Mouse (Mus musculus) midbrain, embryonic 13.5 days (tissue): Measurements from ENCODE around the gene Wdr82. TPM values are rescaled to one million over a fixed set of nuclear protein-coding genes. Genes with fewer than 3 reads are reported as not detected.
"Not testable (repeated sequence)": the region's sequence is repeated elsewhere in the genome, so short reads cannot be mapped to it uniquely, and the experiment has no call there.

Experiments used
- ATAC-seq: fragments of 200-750 bp; cut with Nextera tagmentation; 2 replicates; pipeline ENCODE4 v1.8.0; 2017; ENCODE audit warnings: mild to moderate bottlenecking, moderate TSS enrichment, moderate library complexity
- H3K27ac ChIP-seq: fragments of 300-500 bp; sonication (generic); 2 replicates; pipeline ENCODE4 v1.5.1; 2015; ENCODE audit warnings: inconsistent platforms, mild to moderate bottlenecking, moderate library complexity
- H3K27me3 ChIP-seq: fragments of 300-500 bp; sonication (generic); 2 replicates; pipeline ENCODE4 v1.6.1; 2015; ENCODE audit warnings: mild to moderate bottlenecking, inconsistent platforms
- H3K36me3 ChIP-seq: fragments of 300-500 bp; sonication (generic); 2 replicates; pipeline ENCODE4 v1.6.1; 2015; ENCODE audit warnings: mild to moderate bottlenecking, inconsistent platforms
- H3K4me1 ChIP-seq: fragments of 300-500 bp; sonication (generic); replicated peaks from 2 replicates; pipeline ENCODE4 v1.6.1; 2015; ENCODE audit warnings: inconsistent platforms
- H3K4me2 ChIP-seq: fragments of 300-500 bp; sonication (generic); replicated peaks from 2 replicates; pipeline ENCODE4 v1.6.1; 2015; ENCODE audit warnings: moderate library complexity, mild to moderate bottlenecking, inconsistent platforms
- H3K4me3 ChIP-seq: fragments of 300-500 bp; sonication (generic); replicated peaks from 2 replicates; pipeline ENCODE4 v1.5.1; 2015; ENCODE audit warnings: mild to moderate bottlenecking, inconsistent platforms
- H3K9ac ChIP-seq: fragments of 300-500 bp; sonication (generic); replicated peaks from 2 replicates; pipeline ENCODE4 v1.6.1; 2015; ENCODE audit warnings: mild to moderate bottlenecking, inconsistent platforms
- H3K9me3 ChIP-seq: fragments of 300-500 bp; sonication (generic); 2 replicates; pipeline ENCODE4 v1.6.1; 2016; ENCODE audit warnings: mild to moderate bottlenecking, inconsistent platforms
- WGBS: fragments of 180-500 bp; shearing (Covaris S2); methylation state at CpG from one replicate; pipeline ENCODE4 v1.1.7; 2015; 5-methylcytosine and 5-hydroxymethylcytosine counted together
- polyA plus RNA-seq: library from polyadenylated mRNA; unstranded; fragments of >200 nt; fragmentation: Nextera tagmentation; extraction: Ambion mirVana; gene quantifications from 2 replicates; pipeline ENCODE4 v1.2.1, GENCODE M21; 2015

The Wdr82 gene
- polyA plus RNA-seq, 1 experiment from 2014 or later, result 42.5 TPM

- no peak overlapping the region for H3K9ac ChIP-seq
- 79% methylated on average over 3 of the region's 3 CpGs for WGBS
- H3K4me3 ChIP-seq, result no peak overlapping the region
- H3K36me3 ChIP-seq, result no peaks in the 10 kb centered on the region
- H3K27me3 ChIP-seq, result 0 out of 2 replicates have a peak, but pooled peaks cover 3% of the 10 kb centered on the region
- no peaks in the 10 kb centered on the region for H3K9me3 ChIP-seq
- H3K4me1 ChIP-seq, result peaks cover 12% of the 10 kb centered on the region
- no peak overlapping the region for H3K4me2 ChIP-seq
- no peak overlapping the region for H3K27ac ChIP-seq
- no peak for ATAC-seq
These were observed 3.5 kb upstream of the Wdr82 start for GRCm38 (mm10) chr9:106167241-106167640.

GRCm38 (mm10) chr9:106167703-106168102, 3.0 kb upstream of the Wdr82 start:
- no peak for ATAC-seq
- Histone ChIP-seq H3K36me3 (no peaks in the 10 kb centered on the region), H3K4me2 (no peak overlapping the region), H3K9ac (no peak overlapping the region), H3K4me1 (peaks cover 16% of the 10 kb centered on the region), H3K27me3 (0 out of 2 replicates have a peak, but pooled peaks cover 3% of the 10 kb centered on the region), H3K4me3 (no peak overlapping the region), H3K9me3 (no peaks in the 10 kb centered on the region), H3K27ac (no peak overlapping the region)
- 39% methylated on average over 1 of the region's 1 CpGs for WGBS

DNA sequence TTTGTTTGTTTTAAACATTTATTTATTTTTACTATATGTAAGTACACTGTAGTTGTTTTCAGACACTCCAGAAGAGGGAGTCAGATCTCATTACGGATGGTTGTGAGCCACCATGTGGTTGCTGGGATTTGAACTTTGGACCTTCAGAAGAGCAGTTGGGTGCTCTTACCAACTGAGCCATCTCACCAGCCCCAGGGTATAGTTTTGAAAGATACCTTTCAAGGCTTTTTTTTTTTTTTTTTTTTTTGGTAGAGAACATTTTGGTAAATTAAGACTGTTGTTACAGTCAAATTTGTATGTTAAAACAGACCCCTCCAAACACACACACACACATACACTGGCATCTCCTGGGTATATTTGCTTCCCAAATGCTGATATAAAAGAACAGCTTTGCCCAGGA, 1.7 kb upstream of the Wdr82 start:
- not testable (repeated sequence) for H3K27me3 ChIP-seq, H3K27ac ChIP-seq, ATAC-seq, H3K36me3 ChIP-seq, H3K4me3 ChIP-seq, H3K9me3 ChIP-seq, H3K9ac ChIP-seq, H3K4me2 ChIP-seq
- peaks cover 29% of the 10 kb centered on the region for H3K4me1 ChIP-seq
- 72% methylated on average over 1 of the region's 1 CpGs for WGBS

DNA sequence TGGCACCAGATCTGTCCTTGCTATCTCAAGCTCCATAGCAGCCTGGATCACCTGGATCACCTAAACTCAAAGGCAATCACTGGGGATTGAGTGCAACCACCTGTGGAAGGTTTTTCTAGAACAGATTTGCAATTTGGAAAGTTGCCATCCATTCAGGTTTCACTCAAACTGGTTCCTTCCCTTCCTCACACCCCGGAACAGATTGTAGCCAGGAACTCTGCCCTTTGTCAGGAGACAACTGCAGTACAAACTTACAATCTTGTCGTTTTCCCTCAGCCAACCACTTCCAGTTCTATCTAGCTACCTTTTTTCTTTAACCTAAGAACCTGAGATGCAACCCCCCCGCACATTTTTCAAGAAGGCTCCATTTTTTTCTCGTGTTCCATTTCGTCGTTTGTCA, 811 bp upstream of the Wdr82 start:
- Histone ChIP-seq H3K4me2 (peak overlapping the region; percentile 92), H3K27me3 (0 out of 2 replicates have a peak, but pooled peaks cover 3% of the 10 kb centered on the region), H3K9ac (peak overlapping the region; percentile 95; the same call in 1 of the 2 replicates), H3K36me3 (no peaks in the 10 kb centered on the region), H3K4me1 (peaks cover 37% of the 10 kb centered on the region), H3K4me3 (peak overlapping the region; percentile 98; the same call in 1 of the 2 replicates), H3K9me3 (no peaks in the 10 kb centered on the region), H3K27ac (0 out of 2 replicates have a peak overlapping the region, but pooled peaks have one; percentile 98)
- 39% methylated on average over 6 of the region's 6 CpGs for WGBS
- no peak for ATAC-seq

DNA sequence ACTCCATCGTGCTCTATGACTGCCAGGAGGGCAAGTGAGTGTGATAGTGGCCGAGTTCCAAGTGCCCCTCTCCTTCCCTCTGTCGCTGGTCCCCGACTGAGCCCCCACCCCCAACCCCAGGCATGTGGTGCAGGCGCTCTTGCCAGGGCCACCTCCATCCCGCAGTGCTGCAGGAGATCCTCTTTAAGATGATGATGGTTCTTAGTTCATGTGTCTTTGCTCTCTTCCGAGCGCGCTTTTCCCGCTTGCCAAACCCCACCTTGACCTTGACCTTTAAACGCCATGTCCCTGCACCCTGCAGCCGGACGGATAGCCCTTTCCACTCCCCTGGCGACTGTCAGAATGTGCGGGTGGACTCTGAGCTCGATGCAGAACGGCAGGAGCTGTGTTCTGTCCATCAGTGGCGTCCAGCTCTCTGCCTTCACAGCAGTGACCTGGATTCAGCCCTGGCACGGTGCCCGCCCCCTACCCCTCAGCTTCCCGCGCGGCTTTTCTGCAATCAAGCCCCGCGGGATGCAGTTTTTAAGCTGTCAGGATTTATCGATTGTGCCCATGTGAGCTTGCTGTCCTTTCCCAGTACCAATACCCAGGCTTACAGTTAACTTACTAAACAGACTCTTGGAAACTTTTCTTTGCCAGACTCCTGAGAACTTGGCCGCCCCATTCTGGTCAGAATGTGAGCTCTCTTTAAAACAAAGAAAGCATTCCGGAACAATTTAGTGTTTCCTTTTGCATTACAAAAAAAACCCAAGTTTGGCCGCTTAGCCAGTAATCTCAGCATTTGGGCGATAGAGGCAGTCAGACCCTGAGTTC, 824 bp downstream of the Wdr82 start:
- Histone ChIP-seq H3K9me3 (no peaks in the 10 kb centered on the region), H3K27me3 (0 out of 2 replicates have a peak, but pooled peaks cover 3% of the 10 kb centered on the region), H3K4me3 (peak overlapping the region; percentile 98), H3K36me3 (peaks cover 4% of the 10 kb centered on the region), H3K27ac (peak overlapping the region; percentile 98), H3K4me2 (peak overlapping the region; percentile 92), H3K4me1 (peaks cover 52% of the 10 kb centered on the region), H3K9ac (peak overlapping the region; percentile 95)
- WGBS, result under 1% methylated on average over 30 of the region's 30 CpGs
- ATAC-seq, result peak; percentile 75

- Histone ChIP-seq H3K27ac (no peak overlapping the region), H3K4me3 (peak overlapping the region; percentile 98), H3K4me1 (peaks cover 52% of the 10 kb centered on the region), H3K4me2 (peak overlapping the region; percentile 92), H3K9ac (peak overlapping the region; percentile 95), H3K36me3 (peaks cover 13% of the 10 kb centered on the region), H3K27me3 (0 out of 2 replicates have a peak, but pooled peaks cover 3% of the 10 kb centered on the region), H3K9me3 (no peaks in the 10 kb centered on the region)
- WGBS, result 37% methylated on average over 3 of the region's 3 CpGs
- ATAC-seq, result no peak
These were observed 1.8 kb downstream of the Wdr82 start for GRCm38 (mm10) chr9:106172527-106172926.

DNA sequence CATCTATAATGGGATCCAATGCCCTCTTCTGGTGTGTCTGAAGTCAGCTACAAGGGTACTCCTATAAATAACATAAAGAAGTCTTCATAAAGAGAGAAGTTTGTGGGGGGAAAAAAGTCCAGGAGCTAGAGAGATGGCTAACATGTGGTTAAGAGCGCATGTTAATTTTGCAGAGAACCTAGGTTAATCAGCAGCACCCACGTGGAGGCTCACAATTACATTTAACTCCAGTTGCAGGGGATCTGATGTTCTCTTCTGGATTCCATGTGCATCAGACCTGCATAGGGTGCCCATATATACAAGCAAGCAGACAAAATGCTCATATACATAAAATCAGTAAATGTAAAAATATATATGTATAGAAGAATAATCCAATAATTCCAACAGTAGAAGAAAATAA, 2.6 kb downstream of the Wdr82 start:
- 66% methylated on average over 2 of the region's 2 CpGs for WGBS
- Histone ChIP-seq H3K27me3 (0 out of 2 replicates have a peak, but pooled peaks cover 3% of the 10 kb centered on the region), H3K36me3 (peaks cover 22% of the 10 kb centered on the region), H3K4me2 (peak overlapping the region; percentile 92), H3K27ac (no peak overlapping the region), H3K4me3 (peak overlapping the region; percentile 98), H3K4me1 (peaks cover 52% of the 10 kb centered on the region), H3K9me3 (no peaks in the 10 kb centered on the region), H3K9ac (peak overlapping the region; percentile 39; the same call in 1 of the 2 replicates)
- ATAC-seq, result no peak

GRCm38 (mm10) chr9:106175552-106176200, 4.9 kb downstream of the Wdr82 start:
- Histone ChIP-seq H3K36me3 (peaks cover 35% of the 10 kb centered on the region), H3K4me3 (no peak overlapping the region), H3K9me3 (no peaks in the 10 kb centered on the region), H3K9ac (no peak overlapping the region), H3K27me3 (no peaks in the 10 kb centered on the region), H3K4me2 (no peak overlapping the region), H3K4me1 (peaks cover 50% of the 10 kb centered on the region), H3K27ac (no peak overlapping the region)
- 84% methylated on average over 3 of the region's 3 CpGs for WGBS
- ATAC-seq, result no peak

DNA sequence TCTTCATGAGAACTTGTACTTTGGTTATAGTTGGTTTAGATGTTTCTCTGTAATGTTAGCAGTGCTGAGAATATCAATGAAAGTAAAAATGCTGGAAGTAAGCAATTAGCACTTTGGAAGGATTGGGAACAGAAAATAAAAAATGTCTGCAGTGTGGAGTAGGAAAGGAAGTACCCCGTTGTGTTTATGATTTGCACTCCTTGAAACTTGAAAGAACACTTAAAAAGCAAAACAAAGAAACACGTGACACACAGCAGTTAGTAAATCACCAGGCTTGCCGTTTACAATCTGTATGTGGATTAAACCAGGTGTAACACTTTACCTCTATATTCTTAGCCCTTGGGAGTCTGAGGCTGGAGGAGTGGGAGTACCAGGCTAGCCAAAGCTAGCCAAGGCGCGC, 6.0 kb downstream of the Wdr82 start:
- Histone ChIP-seq H3K4me2 (no peak overlapping the region), H3K27ac (no peak overlapping the region), H3K27me3 (no peaks in the 10 kb centered on the region), H3K9me3 (no peaks in the 10 kb centered on the region), H3K4me3 (no peak overlapping the region), H3K4me1 (peaks cover 50% of the 10 kb centered on the region), H3K36me3 (peaks cover 46% of the 10 kb centered on the region), H3K9ac (no peak overlapping the region)
- 91% methylated on average over 5 of the region's 5 CpGs for WGBS
- no peak for ATAC-seq

GRCm38 (mm10) chr9:106177799-106178198, 7.1 kb downstream of the Wdr82 start:
- ATAC-seq, result no peak
- peaks cover 57% of the 10 kb centered on the region for H3K36me3 ChIP-seq
- 96% methylated on average over 6 of the region's 6 CpGs for WGBS
- H3K4me2 ChIP-seq, result no peak overlapping the region
- H3K9ac ChIP-seq, result no peak overlapping the region
- no peak overlapping the region for H3K4me3 ChIP-seq
- no peaks in the 10 kb centered on the region for H3K27me3 ChIP-seq
- H3K27ac ChIP-seq, result no peak overlapping the region
- H3K9me3 ChIP-seq, result no peaks in the 10 kb centered on the region
- H3K4me1 ChIP-seq, result peaks cover 40% of the 10 kb centered on the region

DNA sequence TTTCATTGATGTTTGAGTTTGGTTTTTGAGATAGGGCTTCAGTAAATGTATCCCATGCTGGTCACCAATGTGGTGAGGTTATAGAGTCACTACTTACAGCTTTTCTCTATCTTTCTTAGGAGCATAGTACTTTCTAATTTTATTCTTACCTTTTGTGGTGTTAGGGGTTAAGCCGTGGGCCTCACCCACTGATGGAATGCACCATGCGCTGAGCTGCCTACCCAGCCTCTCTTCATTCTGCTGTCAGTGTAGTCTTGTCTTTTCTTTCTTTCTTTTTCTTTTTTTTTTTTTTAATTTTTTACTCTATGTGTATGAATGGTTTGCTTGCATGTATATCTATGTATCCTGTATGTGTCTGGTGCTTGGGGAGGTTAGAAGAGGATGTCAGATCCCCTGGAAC, 8.7 kb downstream of the Wdr82 start:
- 98% methylated on average over 2 of the region's 2 CpGs for WGBS
- no peaks in the 10 kb centered on the region for H3K27me3 ChIP-seq

DNA sequence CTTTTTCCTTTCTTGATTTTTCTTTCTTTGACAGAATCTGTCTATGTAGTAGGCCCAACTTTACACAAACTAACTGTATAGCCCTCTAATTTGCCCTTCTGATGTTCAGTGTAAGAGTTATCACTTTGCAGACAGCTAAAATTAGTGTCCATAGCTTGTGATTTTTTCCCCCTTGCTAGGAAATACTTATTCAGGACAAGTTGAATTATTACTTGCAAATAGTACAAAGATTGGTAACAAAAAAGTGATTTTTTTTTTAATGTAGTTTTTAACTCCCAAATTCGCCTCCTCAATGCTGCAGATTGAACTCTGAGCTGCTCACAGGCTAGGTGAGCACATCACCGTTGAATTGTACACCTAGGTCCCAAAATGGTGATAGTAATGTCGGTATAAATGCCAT, 9.2 kb downstream of the Wdr82 start:
- Histone ChIP-seq H3K27me3 (no peaks in the 10 kb centered on the region), H3K27ac (no peak overlapping the region), H3K9me3 (no peaks in the 10 kb centered on the region), H3K4me3 (no peak overlapping the region), H3K4me2 (no peak overlapping the region), H3K9ac (no peak overlapping the region), H3K36me3 (peaks cover 78% of the 10 kb centered on the region), H3K4me1 (peaks cover 20% of the 10 kb centered on the region)
- whole genome bisulfite sequencing, result 96% methylated on average over 3 of the region's 3 CpGs
- ATAC-seq, result no peak

More for the DNA sequence above, 8.7 kb downstream of the Wdr82 start:
- Histone ChIP-seq H3K4me2 (no peak overlapping the region), H3K9ac (no peak overlapping the region), H3K4me3 (no peak overlapping the region), H3K9me3 (no peaks in the 10 kb centered on the region), H3K4me1 (peaks cover 25% of the 10 kb centered on the region), H3K36me3 (peaks cover 73% of the 10 kb centered on the region), H3K27ac (no peak overlapping the region)
- ATAC-seq, result no peak
